Mouse (Mus musculus) bone marrow, adult 2 months (tissue): ENCODE measurements around the gene Slc36a4.

Experiments
- CTCF ChIP-seq: fragments of 200-500 bp; IDR thresholded peaks from 2 replicates; pipeline ENCODE4 v1.5.1; 2011; ENCODE audit warnings: low read length, control low read depth; ENCODE audit not compliant: control insufficient read depth, insufficient read depth
- POLR2A ChIP-seq: fragments of 200-500 bp; IDR thresholded peaks from 2 replicates; pipeline ENCODE4 v1.6.1; 2011; ENCODE audit warnings: low read depth, mild to moderate bottlenecking, control low read depth, low read length, borderline replicate concordance; ENCODE audit not compliant: control insufficient read depth

GRCm38 (mm10) chr9:15714792-15715191 is 5.3 kb downstream of the Slc36a4 start:
- TF ChIP-seq CTCF (no peak), POLR2A (no peak)
